28 mouse cellular contexts compared by ENCODE assay signal in the genomic region with DNA sequence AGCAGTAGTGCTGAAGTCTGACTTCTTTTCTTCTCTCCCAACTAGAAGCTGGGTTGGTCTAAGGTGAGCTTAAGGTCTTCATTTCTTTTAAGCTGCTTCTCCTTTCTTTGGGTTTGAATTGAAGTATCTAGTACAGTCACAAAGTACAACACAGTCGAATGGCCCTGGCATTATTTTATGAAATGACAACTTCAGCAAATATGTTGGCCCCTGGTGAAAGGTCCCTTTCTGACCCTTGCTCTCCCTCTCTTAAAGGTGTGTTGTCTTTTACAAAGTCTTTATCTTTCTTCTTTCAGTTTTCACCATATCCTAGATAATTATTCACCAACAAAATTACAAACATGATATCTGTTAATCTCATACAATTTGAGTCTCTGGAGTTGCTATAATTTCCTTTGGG. TPM values are rescaled to one million over a fixed set of nuclear protein-coding genes. Genes with fewer than 3 reads are reported as not detected.
DNase-seq lines count a peak whose midpoint lies in the region; ATAC-seq and TF ChIP-seq lines count a peak whose summit lies in the region.
"Had no signal": no experiment of that assay in that cellular context is flagged by ENCODE, and none has a peak within 500 bp of the region (broad histone marks: within the 10 kb centered on the region; RNA-seq: fewer than 3 reads in every experiment).

No protein-coding gene starts in this region.

- TF ChIP-seq POLR2A in kidney, adult 2 months (IDR thresholded peaks at IDR 0.05; ENCODE audit: low read depth, low read length) = no peak
- no peak for TF ChIP-seq POLR2A in liver, adult 2 months (IDR thresholded peaks at IDR 0.05; ENCODE audit: extremely low read depth, insufficient read depth, low read length)

- no peak for ATAC-seq in kidney, embryonic 14.5 days (ENCODE audit: low FRiP score, low TSS enrichment)
- ATAC-seq in intestine, postnatal 0 days = peak; percentile 62
- ATAC-seq: activated CD4-positive, CD25-positive, alpha-beta regulatory T cell, adult 4 months; CD4-positive, CD25-positive, alpha-beta regulatory T cell, adult 4 months; forebrain, embryonic 14.5 days; forebrain, embryonic 16.5 days; Patski had no signal

- WGBS in kidney, adult 2 months = 45% methylated on average over 1 of the region's 1 CpGs
- WGBS in kidney, embryonic 14.5 days = 88% methylated on average over 1 of the region's 1 CpGs
- 19% methylated on average over 1 of the region's 1 CpGs for WGBS in liver, adult 2 months
- 21% methylated on average over 1 of the region's 1 CpGs for WGBS in intestine, postnatal 0 days

- H3K79me2 ChIP-seq in liver, adult 2 months (ENCODE audit: control insufficient read depth, insufficient read depth, low read length) = no peaks in the 10 kb centered on the region

- H3K9ac ChIP-seq in kidney, embryonic 14.5 days (ENCODE audit: low read depth, low read length) = no peak overlapping the region
- no peak overlapping the region for H3K9ac ChIP-seq in liver, adult 2 months (ENCODE audit: low read depth, low read length)
- H3K9ac ChIP-seq in intestine, postnatal 0 days (ENCODE audit: low read depth, low read length) = no peak overlapping the region
- H3K9ac ChIP-seq: embryonic facial prominence, embryonic 13.5 days; embryonic facial prominence, embryonic 15.5 days; forebrain, embryonic 12.5 days had no signal

- H3K4me1 ChIP-seq in kidney, adult 2 months (ENCODE audit: control insufficient read depth, insufficient read depth, low read length) = peaks cover 9% of the 10 kb centered on the region; the same call in 1 of the 2 replicates
- H3K4me1 ChIP-seq in kidney, embryonic 14.5 days (ENCODE audit: control insufficient read depth, insufficient read depth, low read length) = no peaks in the 10 kb centered on the region
- H3K4me1 ChIP-seq in liver, adult 2 months (ENCODE audit: control insufficient read depth, insufficient read depth, low read length) = no peaks in the 10 kb centered on the region; the same call in 1 of the 2 replicates
- H3K4me1 ChIP-seq in intestine, postnatal 0 days (replicated peaks; ENCODE audit: control insufficient read depth, insufficient read depth, low read length) = peaks cover 7% of the 10 kb centered on the region; the same call in 1 of the 2 replicates
- H3K4me1 ChIP-seq: embryonic facial prominence, embryonic 15.5 days; forebrain, embryonic 10.5 days; forebrain, embryonic 12.5 days had no signal

- no peaks in the 10 kb centered on the region for H3K27me3 ChIP-seq in kidney, adult 2 months (replicated peaks; ENCODE audit: control insufficient read depth, insufficient read depth, low read length)
- no peaks in the 10 kb centered on the region for H3K27me3 ChIP-seq in kidney, embryonic 14.5 days (ENCODE audit: control insufficient read depth, insufficient read depth, low read length)
- H3K27me3 ChIP-seq in liver, adult 2 months (ENCODE audit: control insufficient read depth, insufficient read depth, low read length) = no peaks in the 10 kb centered on the region
- H3K27me3 ChIP-seq in intestine, postnatal 0 days (replicated peaks; ENCODE audit: control insufficient read depth, insufficient read depth, low read length) = no peaks in the 10 kb centered on the region
- H3K27me3 ChIP-seq: embryonic facial prominence, embryonic 13.5 days; embryonic facial prominence, embryonic 15.5 days; forebrain, embryonic 12.5 days; Patski had no signal

- no peak overlapping the region for H3K4me2 ChIP-seq in kidney, embryonic 14.5 days (replicated peaks; ENCODE audit: low read depth, low read length)
- 0 out of 2 replicates have a peak overlapping the region, but pooled peaks have one; percentile 24 for H3K4me2 ChIP-seq in intestine, postnatal 0 days (replicated peaks; ENCODE audit: low read depth)
- H3K4me2 ChIP-seq: embryonic facial prominence, embryonic 13.5 days; embryonic facial prominence, embryonic 15.5 days; forebrain, embryonic 12.5 days had no signal

- H3K36me3 ChIP-seq in kidney, adult 2 months (ENCODE audit: control insufficient read depth, insufficient read depth, low read length) = no peaks in the 10 kb centered on the region
- no peaks in the 10 kb centered on the region for H3K36me3 ChIP-seq in kidney, embryonic 14.5 days (ENCODE audit: control insufficient read depth, insufficient read depth, low read length)
- H3K36me3 ChIP-seq in liver, adult 2 months (ENCODE audit: control insufficient read depth, insufficient read depth, low read length) = no peaks in the 10 kb centered on the region
- no peaks in the 10 kb centered on the region for H3K36me3 ChIP-seq in intestine, postnatal 0 days (ENCODE audit: control insufficient read depth, insufficient read depth)
- H3K36me3 ChIP-seq: embryonic facial prominence, embryonic 13.5 days; embryonic facial prominence, embryonic 15.5 days; forebrain, embryonic 10.5 days; forebrain, embryonic 12.5 days; G1E had no signal

- no peak overlapping the region for H3K4me3 ChIP-seq in kidney, adult 2 months (ENCODE audit: insufficient read depth, low read depth, low read length)
- no peak overlapping the region for H3K4me3 ChIP-seq in kidney, embryonic 14.5 days (ENCODE audit: low read length)
- H3K4me3 ChIP-seq in liver, adult 2 months (ENCODE audit: insufficient read depth, low read depth, low read length) = no peak overlapping the region
- no peak overlapping the region for H3K4me3 ChIP-seq in intestine, postnatal 0 days (ENCODE audit: low read depth, low read length)
- H3K4me3 ChIP-seq: embryonic facial prominence, embryonic 13.5 days; embryonic facial prominence, embryonic 15.5 days; erythroblast, embryonic 14.5 days; forebrain, embryonic 10.5 days; forebrain, embryonic 12.5 days had no signal

- H3K9me3 ChIP-seq in kidney, embryonic 14.5 days (ENCODE audit: control insufficient read depth, low read length) = no peaks in the 10 kb centered on the region
- no peaks in the 10 kb centered on the region for H3K9me3 ChIP-seq in intestine, postnatal 0 days (ENCODE audit: control insufficient read depth)
- H3K9me3 ChIP-seq: embryonic facial prominence, embryonic 13.5 days; embryonic facial prominence, embryonic 15.5 days; forebrain, embryonic 10.5 days; forebrain, embryonic 12.5 days had no signal

- peak; percentile 75 for DNase-seq in kidney, adult 2 months
- peak; percentile 64 for DNase-seq in liver, adult 2 months (ENCODE audit: extremely low read depth, low read depth, low spot score)
- no peak for DNase-seq in liver
- DNase-seq in c-Kit-positive CD71-positive TER-119-positive erythroid progenitor cells, embryonic 14.5 days (ENCODE audit: low spot score) = no peak
- DNase-seq in adrenal gland, adult (ENCODE audit: inconsistent age in 2 of 2, low spot score in 1 of 2) = no peak
- DNase-seq: adrenal gland, adult 2 months; adrenal gland, postnatal 10 days; adrenal gland, postnatal 25 days; B cell, adult 2 months; cerebellum, adult 11-12 months; cerebellum, adult 2 months; cerebellum, adult 9-10 months; cerebellum, postnatal 10 days; cerebellum, postnatal 25 days had no signal

- H3K27ac ChIP-seq in kidney, adult 2 months (ENCODE audit: insufficient read depth, low read depth, low read length) = no peak overlapping the region
- no peak overlapping the region for H3K27ac ChIP-seq in kidney, embryonic 14.5 days (ENCODE audit: low read depth, low read length)
- H3K27ac ChIP-seq in liver, adult 2 months (replicated peaks; ENCODE audit: insufficient read depth, low read depth, low read length) = no peak overlapping the region
- peak overlapping the region; percentile 68; the same call in 1 of the 2 replicates for H3K27ac ChIP-seq in intestine, postnatal 0 days (ENCODE audit: low read depth, low read length)
- H3K27ac ChIP-seq: embryonic facial prominence, embryonic 13.5 days; embryonic facial prominence, embryonic 15.5 days; forebrain, embryonic 10.5 days; forebrain, embryonic 12.5 days had no signal

- no peak for TF ChIP-seq CTCF in kidney, adult 2 months (conservative IDR thresholded peaks at IDR 0.05; ENCODE audit: insufficient read depth, insufficient read length, low read depth, low read length)
- TF ChIP-seq CTCF in liver, adult 2 months (IDR thresholded peaks at IDR 0.05; ENCODE audit: low read depth, low read length) = no peak
- TF ChIP-seq CTCF in intestine, postnatal 0 days (IDR thresholded peaks at IDR 0.05; ENCODE audit: low read depth) = no peak

RNA-seq across cellular contexts. Expression of a gene that starts 40.2 kb away (rescaled TPM):
- 7.2 and 8.2 TPM in 2 replicates for polyA plus RNA-seq in kidney, adult 2 months (2012; rRNA removed)
- 3.0 and 5.4 TPM in 2 replicates for polyA plus RNA-seq in kidney, embryonic 14.5 days (2014; fragmentation: Nextera tagmentation; extraction: Ambion mirVana)
- 6.1 and 7.7 TPM in 2 replicates for total RNA-seq in liver, adult 2 months (2014; rRNA removed)
- 2.4 and 2.6 TPM in 2 replicates for polyA plus RNA-seq in liver, adult 2 months (2012; rRNA removed)
- polyA plus RNA-seq in intestine, postnatal 0 days (2015; fragmentation: Nextera tagmentation; extraction: Ambion mirVana) = 3.1 and 3.6 TPM in 2 replicates
- polyA plus RNA-seq: G1E had no signal

RNA-seq across cellular contexts. Expression of a gene that starts 42.6 kb away (rescaled TPM):
- 21.1 and 25.2 TPM in 2 replicates for polyA plus RNA-seq in kidney, adult 2 months (2012; rRNA removed)
- polyA plus RNA-seq in kidney, embryonic 14.5 days (2014; fragmentation: Nextera tagmentation; extraction: Ambion mirVana) = 1.9 and 5.5 TPM in 2 replicates
- 0.37 and 1.0 TPM in 2 replicates for total RNA-seq in liver, adult 2 months (2014; rRNA removed)
- polyA plus RNA-seq in liver, adult 2 months (2012; rRNA removed) = 0.15 and 0.19 TPM in 2 replicates
- 20.8 and 26.8 TPM in 2 replicates for polyA plus RNA-seq in intestine, postnatal 0 days (2015; fragmentation: Nextera tagmentation; extraction: Ambion mirVana)
- total RNA-seq: CH12.LX had no signal
- polyA plus RNA-seq: erythroblast, embryonic 14.5 days; G1E had no signal

Comparison
In these comparisons a context has a peak if more than half of its experiments do, and no peak if none do; other contexts are left out.
1. DNase-seq: peak in kidney, adult 2 months (single experiment) and liver, adult 2 months (single experiment); none in liver (single experiment), c-Kit-positive CD71-positive TER-119-positive erythroid progenitor cells, embryonic 14.5 days (single experiment) and adrenal gland, adult (0 of 2).